Mouse (Mus musculus): Measurements from ENCODE around the gene Tmem199. TPM values are rescaled to one million over a fixed set of nuclear protein-coding genes. Genes with fewer than 3 reads are reported as not detected.
"Not testable (repeated sequence)": the region's sequence is repeated elsewhere in the genome, so short reads cannot be mapped to it uniquely, and the experiment has no call there.

Gene Tmem199
- total RNA-seq, 2 experiments from 2014 or later, result 11.9 to 13.0 TPM

DNA sequence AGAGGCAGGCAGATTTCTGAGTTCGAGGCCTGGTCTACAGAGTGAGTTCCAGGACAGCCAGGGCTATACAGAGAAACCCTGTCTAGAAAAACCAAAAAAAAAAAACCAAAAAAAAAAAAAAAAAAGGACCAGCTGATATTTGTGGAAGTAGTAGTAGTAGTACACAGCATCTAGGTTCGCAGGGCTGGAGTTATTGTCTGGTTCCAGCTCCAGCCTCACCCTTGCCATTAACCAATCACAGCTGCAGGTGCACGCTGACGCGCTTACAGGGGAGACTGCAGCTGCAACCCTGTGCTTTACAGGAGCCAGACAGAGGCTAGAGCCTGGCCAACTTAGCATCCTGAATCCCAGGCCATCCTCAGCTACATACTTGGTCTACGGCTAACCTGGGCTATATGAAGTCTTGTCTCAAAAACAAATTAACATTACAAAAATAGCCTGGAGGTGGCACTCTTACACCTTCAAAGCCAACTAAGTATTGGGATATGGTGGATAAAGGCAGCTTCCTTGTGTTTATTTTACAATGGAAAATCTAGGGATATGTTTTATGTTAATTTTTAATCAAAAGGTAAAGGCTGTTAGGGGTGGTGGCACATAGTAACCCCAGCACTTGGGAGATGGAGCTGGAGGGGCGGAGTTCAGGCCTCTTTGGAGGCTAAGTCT lies 32.6 kb upstream of the Tmem199 start:
- no peak overlapping the region for H3K4me3 ChIP-seq
- DNase-seq, result no peak
- intact Hi-C loops (cut with DNase I), result no loop called here
- H3K27ac ChIP-seq, result no peak overlapping the region
- TF ChIP-seq CTCF (IDR thresholded peaks at IDR 0.05), result no peak

DNA sequence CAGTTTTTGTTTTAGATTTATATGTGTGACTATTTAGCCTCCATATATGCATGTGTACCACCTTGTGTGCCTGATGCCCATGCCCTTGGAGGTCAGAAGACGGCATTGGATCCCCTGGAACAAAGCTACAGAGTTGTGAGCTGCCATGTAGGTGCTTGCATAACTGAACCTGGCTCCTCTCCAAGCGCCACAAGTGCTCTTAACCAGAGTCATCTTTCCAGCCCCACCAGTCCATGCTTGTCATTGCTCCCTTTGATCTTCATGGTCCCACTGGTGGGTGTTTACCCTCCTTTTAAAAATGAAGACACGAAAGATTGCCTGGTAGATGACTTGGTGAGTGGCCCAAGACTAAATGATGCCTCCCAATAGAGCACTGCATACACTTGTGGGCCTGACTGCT lies 28.4 kb upstream of the Tmem199 start:
- intact Hi-C loops (cut with DNase I), result no loop called here
- TF ChIP-seq CTCF (IDR thresholded peaks at IDR 0.05), result no peak
- DNase-seq, result no peak
- Histone ChIP-seq H3K27ac (no peak overlapping the region), H3K4me3 (no peak overlapping the region)

DNA sequence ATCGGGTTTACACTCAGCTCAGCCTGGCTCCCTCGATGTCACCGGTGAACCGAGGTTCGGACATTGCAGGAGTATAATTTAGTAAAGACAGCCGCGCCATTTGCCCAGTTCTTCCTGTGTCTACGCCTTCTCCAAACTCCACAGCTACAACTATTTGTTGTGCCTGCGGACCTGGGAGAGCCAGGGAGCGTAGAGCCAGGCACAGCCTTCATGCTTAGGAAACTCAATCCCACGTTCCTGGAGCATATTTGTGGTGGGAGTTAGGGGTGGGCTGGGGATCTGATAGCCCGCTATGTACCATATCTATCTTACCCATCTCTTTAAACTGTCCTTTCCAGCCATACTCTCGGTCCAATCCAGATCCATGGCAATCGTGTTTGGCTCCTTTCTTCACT lies 24.7 kb upstream of the Tmem199 start:
- TF ChIP-seq CTCF (IDR thresholded peaks at IDR 0.05), result no peak
- peak overlapping the region; percentile 98 for H3K4me3 ChIP-seq
- DNase-seq, result no peak
- intact Hi-C loops (cut with DNase I), result no loop called here
- peak overlapping the region; percentile 97 for H3K27ac ChIP-seq

DNA sequence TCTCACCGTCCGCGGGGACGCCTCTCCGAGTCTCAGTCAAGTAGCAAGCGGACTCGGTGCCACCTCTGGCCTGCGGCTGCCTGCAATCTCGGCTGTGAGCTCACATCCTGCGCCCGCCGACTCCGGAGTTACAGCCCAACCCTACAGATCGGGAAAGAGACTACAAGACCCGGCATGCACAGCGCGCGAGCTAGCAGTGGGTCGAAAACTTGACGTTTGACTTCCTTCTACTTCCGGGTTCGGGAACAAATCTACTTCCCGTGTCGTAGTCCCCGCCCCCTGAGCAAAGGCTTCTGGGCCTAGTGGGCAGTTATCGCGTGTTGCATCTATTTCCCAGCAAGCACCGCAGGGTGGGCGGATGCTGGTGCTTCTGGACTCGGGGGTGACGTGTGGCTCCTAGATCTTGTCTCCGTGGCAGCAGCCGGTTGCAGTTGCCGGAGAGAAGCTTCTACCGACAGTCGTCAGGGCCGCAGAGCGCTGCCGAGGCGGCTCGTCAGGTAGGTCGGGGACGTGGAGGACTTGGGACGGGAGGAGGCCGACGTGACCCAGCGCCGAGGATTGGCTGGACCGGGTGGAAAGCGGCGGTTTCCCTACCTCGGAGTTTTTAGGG lies 24.2 kb upstream of the Tmem199 start, which contains the start of the genes Tnfaip1 and Ift20:
Gene Tnfaip1, minus strand, starts transcription at position 253 of the 610 bp plus-strand sequence.
Gene Ift20, plus strand, starts transcription at position 282 of the 610 bp plus-strand sequence.
- peak within 1 kb of the TSS; percentile 98 for H3K4me3 ChIP-seq
- H3K27ac ChIP-seq, result peak within 1 kb of the TSS; percentile 97
- DNase-seq, result peak; percentile 98
- intact Hi-C loops (cut with DNase I), result no loop called here
- TF ChIP-seq CTCF (IDR thresholded peaks at IDR 0.05), result no peak

DNA sequence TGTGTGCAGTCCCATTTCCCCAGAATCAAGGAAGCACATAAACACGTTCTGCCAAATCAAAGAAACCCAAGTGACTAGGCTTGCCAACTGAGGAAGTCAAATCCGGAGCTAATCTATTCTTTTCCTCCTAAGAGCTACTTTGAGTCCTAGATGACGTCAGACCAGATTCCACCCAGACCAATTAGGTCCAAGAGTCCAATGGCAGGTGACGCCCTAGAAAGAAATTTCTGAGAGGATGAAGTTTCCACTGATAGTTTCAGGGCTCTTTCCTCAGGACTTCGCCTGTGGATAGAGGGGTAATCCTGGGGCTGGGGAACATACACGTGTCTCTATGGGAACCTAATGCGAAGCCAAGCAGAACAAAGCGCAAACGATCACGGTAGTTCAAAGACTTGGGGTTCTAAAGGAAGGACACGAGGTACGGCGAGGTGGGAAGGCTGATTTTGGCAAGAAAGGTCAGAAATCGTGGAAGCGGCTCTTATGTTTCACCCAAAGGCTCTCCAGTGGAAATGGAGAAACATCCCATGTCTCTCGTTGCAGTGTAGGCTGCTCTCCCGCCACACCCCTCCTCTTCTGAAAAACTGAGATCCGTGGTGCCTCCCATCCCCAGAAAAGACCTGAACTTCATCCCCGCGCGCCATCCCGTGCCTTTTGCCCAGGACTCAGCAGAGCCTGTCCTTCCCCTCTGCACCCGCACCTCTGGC lies 23.6 kb upstream of the Tmem199 start:
- H3K4me3 ChIP-seq, result peak overlapping the region; percentile 98
- intact Hi-C loops (cut with DNase I), result loop anchor here (2.0 kb wide), 1 partner anchor 23 kb away; the partner anchor contains the start of genes Poldip2 and Tmem199
- TF ChIP-seq CTCF (IDR thresholded peaks at IDR 0.05), result no peak
- no peak for DNase-seq
- H3K27ac ChIP-seq, result peak overlapping the region; percentile 97

DNA sequence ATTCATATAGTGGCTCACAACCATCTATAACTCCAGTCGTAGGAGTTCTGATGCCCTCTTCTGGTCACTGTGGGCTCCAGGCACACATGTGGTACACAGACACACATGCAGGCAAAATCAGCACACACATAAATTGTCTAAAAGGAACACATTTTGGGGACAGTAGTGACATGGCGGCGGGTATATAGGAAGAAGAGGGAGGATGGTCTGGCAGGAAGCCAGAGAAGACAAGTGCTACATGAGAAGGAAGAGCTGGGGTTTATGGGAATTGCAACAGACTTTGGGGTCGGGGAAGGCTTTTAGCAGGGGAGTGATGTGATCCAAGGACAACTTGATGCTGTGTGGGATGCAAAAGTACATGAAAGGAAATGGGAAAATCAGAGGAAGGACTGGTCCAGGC lies 22.5 kb upstream of the Tmem199 start:
- Histone ChIP-seq H3K27ac (peak overlapping the region; percentile 97), H3K4me3 (peak overlapping the region; percentile 98)
- no peak for DNase-seq
- intact Hi-C loops (cut with DNase I), result loop anchor here (2.0 kb wide), 1 partner anchor 22 kb away; the partner anchor contains the start of genes Poldip2 and Tmem199
- peak; percentile 11; the same call in 1 of the 2 replicates for TF ChIP-seq CTCF (IDR thresholded peaks at IDR 0.05)

DNA sequence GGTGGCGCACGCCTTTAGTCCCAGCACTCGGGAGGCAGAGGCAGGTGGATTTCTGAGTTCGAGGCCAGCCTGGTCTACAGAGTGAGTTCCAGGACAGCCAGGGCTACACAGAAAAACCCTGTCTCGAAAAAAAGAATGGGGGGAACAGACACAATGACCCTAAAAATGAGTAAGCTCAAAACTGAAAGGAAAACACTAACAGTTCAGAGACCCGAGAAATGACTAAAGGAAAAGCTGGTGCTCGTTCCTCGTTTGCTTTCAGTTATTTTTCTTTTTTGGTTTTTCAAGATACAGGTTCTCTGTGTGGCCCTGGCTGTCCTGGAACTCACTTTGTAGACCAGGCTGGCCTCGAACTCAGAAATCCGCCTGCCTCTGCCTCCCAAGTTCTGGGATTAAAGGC lies 19.5 kb upstream of the Tmem199 start:
- DNase-seq; intact Hi-C loops (cut with DNase I): not testable (repeated sequence)
- Histone ChIP-seq H3K4me3 (peak overlapping the region; percentile 48), H3K27ac (peak overlapping the region; percentile 80)

DNA sequence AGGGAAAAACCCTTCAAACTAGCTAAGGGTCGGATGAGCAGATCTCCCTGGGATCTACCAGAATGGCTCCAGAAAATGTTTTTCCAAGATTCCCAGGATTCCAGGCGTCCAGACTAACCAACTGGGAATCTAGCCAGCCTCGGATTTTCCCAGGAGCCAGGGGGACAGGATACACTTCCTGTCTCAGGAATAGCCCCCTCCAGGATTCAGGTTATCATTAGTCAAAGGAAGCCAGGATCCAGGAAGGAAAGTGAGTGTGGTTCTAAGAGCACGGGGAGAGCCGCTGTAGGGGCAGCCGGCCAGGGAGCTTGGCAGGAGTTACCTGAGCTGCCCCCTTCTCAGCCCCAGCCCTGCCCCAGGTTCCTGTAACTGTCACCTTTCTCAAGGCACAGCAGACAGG lies 19.1 kb upstream of the Tmem199 start:
- Histone ChIP-seq H3K4me3 (peak overlapping the region; percentile 48), H3K27ac (peak overlapping the region; percentile 80)
- DNase-seq, result peak; percentile 54
- intact Hi-C loops (cut with DNase I), result no loop called here
- TF ChIP-seq CTCF (IDR thresholded peaks at IDR 0.05), result no peak

DNA sequence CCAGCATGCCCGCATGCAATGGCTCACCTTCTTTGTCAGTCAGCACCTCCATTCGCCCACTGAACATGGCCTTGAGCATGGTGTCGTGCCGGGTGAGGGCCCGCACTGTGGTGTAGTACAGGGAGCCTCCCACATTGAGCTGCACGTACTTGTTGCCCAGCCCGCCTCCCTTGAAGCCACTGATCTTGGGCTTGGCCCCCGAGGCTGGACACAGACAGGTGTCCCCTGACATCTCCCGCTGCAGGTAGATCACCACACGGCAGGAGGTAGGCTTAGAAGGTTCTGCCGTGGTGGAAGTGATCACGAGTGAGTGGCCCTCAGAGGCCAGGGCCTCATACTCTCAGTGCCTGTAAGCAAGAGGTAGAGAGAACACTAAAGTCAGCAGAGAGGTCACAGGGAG lies 18.0 kb upstream of the Tmem199 start:
- TF ChIP-seq CTCF (IDR thresholded peaks at IDR 0.05), result no peak
- Histone ChIP-seq H3K4me3 (peak overlapping the region; percentile 13; the same call in 1 of the 2 replicates), H3K27ac (peak overlapping the region; percentile 80)
- no peak for DNase-seq
- intact Hi-C loops (cut with DNase I), result no loop called here

DNA sequence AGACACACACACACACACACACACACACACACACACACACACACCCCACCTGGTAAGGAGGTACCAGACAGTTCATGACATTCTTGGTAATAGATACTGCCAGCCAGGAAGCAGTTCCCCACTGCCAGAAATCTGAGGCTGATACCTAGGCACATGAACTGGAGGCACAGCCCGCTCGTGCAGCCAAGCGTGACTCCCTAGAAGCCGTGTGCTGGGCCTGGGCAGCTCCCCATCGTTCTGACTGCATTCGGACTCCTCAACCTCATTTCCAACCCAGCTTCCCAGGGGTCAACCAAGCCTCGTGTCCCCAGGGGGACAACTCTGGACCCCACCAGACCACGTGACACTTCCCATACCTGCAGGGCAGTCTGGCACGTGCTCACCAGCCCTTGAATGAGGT lies 16.7 kb upstream of the Tmem199 start:
- intact Hi-C loops (cut with DNase I), result no loop called here
- no peak for TF ChIP-seq CTCF (IDR thresholded peaks at IDR 0.05)
- no peak overlapping the region for H3K27ac ChIP-seq
- H3K4me3 ChIP-seq, result no peak overlapping the region
- no peak for DNase-seq

DNA sequence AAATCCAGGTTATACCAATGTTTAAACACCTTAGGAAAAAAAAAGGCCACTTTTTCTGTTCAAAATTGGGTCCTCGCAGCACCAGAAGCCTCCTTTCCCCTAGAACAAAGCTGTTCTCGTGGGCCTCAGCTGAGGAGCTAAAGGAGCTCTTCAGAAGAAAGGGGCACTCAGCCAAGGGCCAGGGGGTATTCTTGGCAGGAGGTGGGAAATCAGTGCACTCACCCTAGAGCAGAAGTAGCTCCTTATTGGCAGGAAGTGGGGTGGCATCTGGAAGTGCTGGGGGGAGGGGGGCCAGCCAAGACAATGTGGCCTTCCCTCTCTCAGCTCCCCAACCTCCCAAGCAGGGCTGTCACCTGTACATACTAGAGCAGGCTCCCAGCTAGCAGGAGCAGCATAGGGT lies 12.9 kb upstream of the Tmem199 start:
- H3K27ac ChIP-seq, result no peak overlapping the region
- intact Hi-C loops (cut with DNase I), result no loop called here
- TF ChIP-seq CTCF (IDR thresholded peaks at IDR 0.05), result no peak
- no peak overlapping the region for H3K4me3 ChIP-seq
- no peak for DNase-seq

DNA sequence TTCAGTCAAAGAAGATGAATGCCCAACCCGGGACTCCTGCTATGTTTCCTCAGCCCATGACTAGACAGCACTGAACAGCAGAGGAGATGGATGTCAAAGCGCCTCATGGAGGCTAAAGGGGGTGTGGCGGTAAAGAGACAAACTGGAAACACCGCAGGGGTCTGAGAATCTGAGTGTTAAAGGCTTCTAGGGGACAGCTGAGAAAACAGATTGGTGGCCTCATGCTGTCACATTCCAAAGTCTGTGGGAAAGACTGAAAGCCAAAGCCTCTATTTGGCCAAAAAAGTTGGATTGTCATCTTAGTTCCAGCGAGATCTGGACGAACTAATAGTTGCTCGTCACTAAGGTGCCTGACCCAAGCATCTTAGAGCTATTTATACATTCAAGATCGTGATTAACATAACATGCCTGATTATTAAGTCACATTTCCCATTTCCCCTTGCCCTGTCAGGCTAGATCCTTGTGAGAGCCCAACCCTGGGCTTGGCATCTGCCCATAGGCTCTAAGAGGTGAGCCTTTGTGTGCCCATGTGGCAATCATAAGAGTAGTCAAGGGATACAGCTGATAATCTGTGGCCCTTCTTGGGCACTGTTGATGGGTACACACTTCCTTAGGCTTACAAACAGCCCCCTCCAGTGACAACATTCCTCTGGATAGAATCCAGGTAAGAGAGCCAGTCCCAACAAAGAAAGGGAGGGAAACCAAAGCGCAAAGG lies 11.4 kb upstream of the Tmem199 start:
- DNase-seq, result no peak
- peak overlapping the region; percentile 68 for H3K27ac ChIP-seq
- no peak overlapping the region for H3K4me3 ChIP-seq
- no peak for TF ChIP-seq CTCF (IDR thresholded peaks at IDR 0.05)
- intact Hi-C loops (cut with DNase I), result no loop called here

Data from gastrocnemius, adult 2 months (tissue).